Mouse (Mus musculus): Measurements from ENCODE around the gene Cep104. TPM values are rescaled to one million over a fixed set of nuclear protein-coding genes. Genes with fewer than 3 reads are reported as not detected.

The Cep104 gene
- 10 to 100 TPM; 23.0 to 24.0 TPM for total RNA-seq (2021)
- long read RNA-seq, experiment 1, full-length matches to known transcripts, result 3 of 59 reads
- long read RNA-seq, experiment 1, partial matches to known transcripts, result 3 of 59 reads
- long read RNA-seq, experiment 1, other reads (novel, unspliced or antisense), result 53 of 59 reads
- long read RNA-seq, experiment 2, full-length matches to known transcripts, result 6 of 61 reads
- long read RNA-seq, experiment 2, partial matches to known transcripts, result 1 of 61 reads
- long read RNA-seq, experiment 2, other reads (novel, unspliced or antisense), result 54 of 61 reads

- DNase-seq, result peak; percentile 91 to 95
- intact Hi-C loops (cut with DNase I), result no loop called here
These were observed at the start of gene Cep104, which contains the start of gene Dffb for GRCm38 (mm10) chr4:153974431-153975291. Gene Cep104 (plus strand): TSS chr4:153975194. Gene Dffb (minus strand): TSS chr4:153975126.

GRCm38 (mm10) chr4:153928772-153929299 is 46.2 kb upstream of the Cep104 start:
- DNase-seq, result no peak
- intact Hi-C loops (cut with DNase I), result no loop called here

- DNase-seq, result no peak
These were observed 45.6 kb upstream of the Cep104 start for GRCm38 (mm10) chr4:153929425-153929824.

GRCm38 (mm10) chr4:153929921-153930320 is 45.1 kb upstream of the Cep104 start:
- intact Hi-C loops (cut with DNase I), result no loop called here

More at GRCm38 (mm10) chr4:153929425-153929824, 45.6 kb upstream of the Cep104 start:
- intact Hi-C loops (cut with DNase I), result no loop called here

GRCm38 (mm10) chr4:153943243-153943642 is 31.8 kb upstream of the Cep104 start:
- intact Hi-C loops (cut with DNase I), result no loop called here
- no peak for DNase-seq

More at GRCm38 (mm10) chr4:153929921-153930320, 45.1 kb upstream of the Cep104 start:
- no peak for DNase-seq

- DNase-seq, result no peak
- intact Hi-C loops (cut with DNase I), result no loop called here
These were observed 30.7 kb upstream of the Cep104 start for GRCm38 (mm10) chr4:153944261-153944660.

GRCm38 (mm10) chr4:153945741-153946140 is 29.3 kb upstream of the Cep104 start:
- intact Hi-C loops (cut with DNase I), result no loop called here
- DNase-seq, result no peak

GRCm38 (mm10) chr4:153950372-153950771 is 24.6 kb upstream of the Cep104 start:
- intact Hi-C loops (cut with DNase I), result no loop called here
- DNase-seq, result no peak

GRCm38 (mm10) chr4:153951150-153951549 is 23.8 kb upstream of the Cep104 start:
- intact Hi-C loops (cut with DNase I), result no loop called here
- no peak for DNase-seq

- no peak for DNase-seq
- intact Hi-C loops (cut with DNase I), result no loop called here
These were observed 23.3 kb upstream of the Cep104 start for GRCm38 (mm10) chr4:153951692-153952091.

- intact Hi-C loops (cut with DNase I), result loop anchor here (5.0 kb wide), 1 partner anchor 57 kb away; the partner anchor contains the start of gene Lrrc47
- DNase-seq, result no peak
These were observed 19.3 kb upstream of the Cep104 start for GRCm38 (mm10) chr4:153955651-153956050.

GRCm38 (mm10) chr4:153956569-153957405 is 18.2 kb upstream of the Cep104 start, which contains the start of gene A430005L14Rik:
Gene A430005L14Rik (plus strand): TSS chr4:153957237.
- DNase-seq, result peak; percentile 92 to 96
- intact Hi-C loops (cut with DNase I), result loop anchor here (5.0 kb wide), 1 partner anchor 56 kb away; the partner anchor contains the start of gene Lrrc47

- intact Hi-C loops (cut with DNase I), result loop anchor here (5.0 kb wide), 1 partner anchor 55 kb away; the partner anchor contains the start of gene Lrrc47
These were observed 17.3 kb upstream of the Cep104 start for GRCm38 (mm10) chr4:153957444-153958250.

GRCm38 (mm10) chr4:153962631-153963030 is 12.4 kb upstream of the Cep104 start:
- no peak for DNase-seq
- intact Hi-C loops (cut with DNase I), result no loop called here

More at GRCm38 (mm10) chr4:153957444-153958250, 17.3 kb upstream of the Cep104 start:
- no peak for DNase-seq

- no peak for DNase-seq
- intact Hi-C loops (cut with DNase I), result no loop called here
These were observed 8.3 kb upstream of the Cep104 start for GRCm38 (mm10) chr4:153966651-153967050.

GRCm38 (mm10) chr4:153967556-153967955 is 7.4 kb upstream of the Cep104 start:
- intact Hi-C loops (cut with DNase I), result no loop called here
- DNase-seq, result no peak

GRCm38 (mm10) chr4:153968063-153968462 is 6.9 kb upstream of the Cep104 start:
- no peak for DNase-seq
- intact Hi-C loops (cut with DNase I), result no loop called here

GRCm38 (mm10) chr4:153975292-153975662 is 283 bp downstream of the Cep104 start:
- DNase-seq, result no peak
- intact Hi-C loops (cut with DNase I), result no loop called here

- intact Hi-C loops (cut with DNase I), result loop anchor here (2.0 kb wide), 1 partner anchor 35 kb away; the partner anchor contains the start of gene Lrrc47
- DNase-seq, result no peak
These were observed 774 bp downstream of the Cep104 start for GRCm38 (mm10) chr4:153975768-153976167.
